Mouse (Mus musculus): ENCODE measurements around the gene Snd1.

DNA sequence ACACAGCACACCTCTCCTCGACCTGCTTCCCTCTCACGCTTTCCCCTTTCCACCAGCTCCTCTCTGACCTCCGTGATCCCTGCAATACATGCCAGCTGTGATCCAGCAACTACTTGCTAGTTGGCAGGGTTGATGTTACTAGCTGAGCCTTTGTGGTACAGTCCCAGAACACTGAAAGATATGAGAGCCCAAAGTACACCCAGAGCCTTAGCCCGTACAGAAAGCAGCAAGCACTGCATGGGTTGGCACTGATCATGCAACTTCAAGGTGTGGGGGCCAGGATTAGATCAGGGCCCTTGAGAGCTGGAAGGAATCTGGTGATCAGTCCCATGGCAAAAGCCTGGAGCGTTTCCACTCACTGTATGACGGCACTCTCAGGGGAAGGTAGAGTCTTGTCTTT, 372.7 kb downstream of the Snd1 start:
- TF ChIP-seq POLR2A (IDR thresholded peaks at IDR 0.05; ENCODE audit: low read depth, low read length) (no peak), EP300 (IDR thresholded peaks at IDR 0.05; ENCODE audit: low read length) (no peak), CTCF (conservative IDR thresholded peaks at IDR 0.05 in 1 of 2, IDR thresholded peaks at IDR 0.05 in 1 of 2; ENCODE audit: low read depth in 2 of 2, low read length in 2 of 2) (no peak), BHLHE40 (IDR thresholded peaks at IDR 0.05; ENCODE audit: low read depth, low read length) (no peak), USF1 (IDR thresholded peaks at IDR 0.05; ENCODE audit: low read depth, low read length) (no peak)
